Mouse (Mus musculus) lung, adult 18-20 months (tissue): Measurements from ENCODE around the gene Gm4981.
"Not testable (repeated sequence)": the region's sequence is repeated elsewhere in the genome, so short reads cannot be mapped to it uniquely, and the experiment has no call there.

ENCODE experiments used
- DNase-seq, 2 experiments: peaks; one replicate each; pipeline ENCODE4 v3.0.0; 2022; ENCODE audit warnings: mixed read lengths in 2 of 2

The Gm4981 gene

GRCm38 (mm10) chr10:58221571-58221970, 14.9 kb downstream of the Gm4981 start:
- not testable (repeated sequence) for DNase-seq

GRCm38 (mm10) chr10:58220726-58221125, 15.8 kb downstream of the Gm4981 start:
- DNase-seq = no peak

- DNase-seq = no peak
These were observed 19.1 kb downstream of the Gm4981 start for GRCm38 (mm10) chr10:58217366-58217765.

- no peak for DNase-seq
These were observed 21.1 kb downstream of the Gm4981 start for GRCm38 (mm10) chr10:58215353-58215752.

- DNase-seq = no peak
These were observed 21.6 kb downstream of the Gm4981 start for GRCm38 (mm10) chr10:58214934-58215333.

GRCm38 (mm10) chr10:58214497-58214896, 22.0 kb downstream of the Gm4981 start:
- no peak for DNase-seq

GRCm38 (mm10) chr10:58212230-58212629, 24.3 kb downstream of the Gm4981 start:
- no peak for DNase-seq

- no peak for DNase-seq
These were observed 25.3 kb downstream of the Gm4981 start for GRCm38 (mm10) chr10:58211213-58211612.

GRCm38 (mm10) chr10:58210514-58210913, 26.0 kb downstream of the Gm4981 start:
- no peak for DNase-seq

- no peak for DNase-seq
These were observed 26.6 kb downstream of the Gm4981 start for GRCm38 (mm10) chr10:58209710-58210467.

GRCm38 (mm10) chr10:58206639-58207404, 29.7 kb downstream of the Gm4981 start:
- DNase-seq = no peak

GRCm38 (mm10) chr10:58205986-58206385, 30.5 kb downstream of the Gm4981 start:
- no peak for DNase-seq
